Mouse (Mus musculus) heart, embryonic 10.5 days (tissue): ENCODE measurements at regions not wholly inside any gene's neighbourhood (a gene's known extent, or its start where the extent isn't known, plus 50 kb on each side); places are given as distances from the start of the nearest gene placed in this dataset.
"Not testable (repeated sequence)": the region's sequence is repeated elsewhere in the genome, so short reads cannot be mapped to it uniquely, and the experiment has no call there.

Experiments
- DNase-seq: peaks from one replicate; pipeline ENCODE4 v3.0.0-alpha.2; 2017; ENCODE audit warnings: low spot score
- H3K27ac ChIP-seq: fragments of 300-500 bp; sonication (generic); 2 replicates; pipeline ENCODE4 v1.5.1; 2016; ENCODE audit warnings: mild to moderate bottlenecking
- H3K27me3 ChIP-seq: fragments of 300-500 bp; sonication (generic); 2 replicates; pipeline ENCODE4 v1.6.1; 2016; ENCODE audit warnings: mild to moderate bottlenecking; ENCODE audit not compliant: poor library complexity, insufficient read depth, severe bottlenecking
- H3K36me3 ChIP-seq: fragments of 300-500 bp; sonication (generic); 2 replicates; pipeline ENCODE4 v1.6.1; 2016; ENCODE audit warnings: mild to moderate bottlenecking, moderate library complexity
- H3K4me1 ChIP-seq: fragments of 300-500 bp; sonication (generic); 2 replicates; pipeline ENCODE4 v1.6.1; 2016; ENCODE audit warnings: mild to moderate bottlenecking
- H3K4me3 ChIP-seq: fragments of 300-500 bp; sonication (generic); 2 replicates; pipeline ENCODE4 v1.5.1; 2016; ENCODE audit warnings: mild to moderate bottlenecking, moderate library complexity
- H3K9me3 ChIP-seq: fragments of 300-500 bp; sonication (generic); 2 replicates; pipeline ENCODE4 v1.6.1; 2016; ENCODE audit warnings: mild to moderate bottlenecking, moderate library complexity
- WGBS: fragments of 180-500 bp; shearing (Covaris S2); methylation state at CpG from one replicate; pipeline ENCODE4 v1.1.7; 2016; 5-methylcytosine and 5-hydroxymethylcytosine counted together

DNA sequence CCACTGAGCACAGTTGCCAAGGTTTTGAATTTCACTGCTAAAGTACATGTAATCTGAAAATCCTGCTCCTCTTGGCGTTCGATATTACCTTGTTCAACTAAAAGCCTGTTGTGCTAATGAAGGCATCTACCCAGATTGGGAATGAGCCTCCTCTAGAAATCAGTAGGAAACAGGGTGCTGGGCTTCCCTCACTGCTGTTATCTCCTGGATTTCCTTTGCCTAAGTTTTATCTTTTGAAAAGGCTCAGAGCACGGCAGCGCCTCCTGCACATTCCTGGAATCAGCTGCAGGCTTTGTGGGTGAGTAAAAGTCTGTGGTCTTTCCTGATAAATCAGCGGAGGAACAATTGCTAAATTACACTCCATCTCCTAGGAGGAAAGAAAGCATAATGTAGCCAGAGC, 469.9 kb upstream of the 2610301B20Rik start:
- Histone ChIP-seq H3K27ac (0 out of 2 replicates have a peak overlapping the region, but pooled peaks have one; percentile 42), H3K36me3 (no peaks in the 10 kb centered on the region), H3K4me3 (no peak overlapping the region), H3K27me3 (no peaks in the 10 kb centered on the region), H3K9me3 (no peaks in the 10 kb centered on the region), H3K4me1 (peaks cover 10% of the 10 kb centered on the region; the same call in 1 of the 2 replicates)
- 21% methylated on average over 5 of the region's 5 CpGs for WGBS
- DNase-seq: no peak

- H3K27me3 ChIP-seq: no peaks in the 10 kb centered on the region
- H3K9me3 ChIP-seq: no peaks in the 10 kb centered on the region
- H3K27ac ChIP-seq: no peak overlapping the region
- WGBS: 66% methylated on average over 2 of the region's 2 CpGs
- no peaks in the 10 kb centered on the region for H3K36me3 ChIP-seq
- H3K4me1 ChIP-seq: peaks cover 10% of the 10 kb centered on the region; the same call in 1 of the 2 replicates
- no peak for DNase-seq
- H3K4me3 ChIP-seq: no peak overlapping the region
Measured at GRCm38 (mm10) chr4:10405102-10405501, 469.2 kb upstream of the 2610301B20Rik start.

GRCm38 (mm10) chr4:10414274-10414673, 460.0 kb upstream of the 2610301B20Rik start:
- Histone ChIP-seq H3K27ac (no peak overlapping the region), H3K27me3 (no peaks in the 10 kb centered on the region), H3K9me3 (no peaks in the 10 kb centered on the region), H3K36me3 (no peaks in the 10 kb centered on the region), H3K4me1 (no peaks in the 10 kb centered on the region), H3K4me3 (no peak overlapping the region)
- no peak for DNase-seq

DNA sequence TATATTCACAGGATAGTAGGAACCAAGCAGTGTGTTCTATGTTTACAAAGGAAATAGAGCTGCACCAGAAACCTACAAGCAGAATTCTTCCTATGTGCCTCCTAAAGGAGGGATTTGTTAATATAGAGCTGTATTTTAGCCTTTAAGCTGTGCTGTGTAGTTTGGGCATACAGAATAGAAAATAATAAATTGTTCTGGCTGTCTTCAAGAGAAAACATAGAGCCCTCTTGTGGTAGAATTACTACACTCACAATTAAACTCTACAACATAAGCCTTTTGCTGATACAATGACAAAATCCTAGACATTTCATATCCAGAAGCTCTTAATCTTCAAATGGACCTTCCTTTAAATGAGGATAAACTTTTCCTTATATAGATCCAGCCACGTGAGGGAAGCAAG, 452.9 kb upstream of the 2610301B20Rik start:
- WGBS: 53% methylated on average over 1 of the region's 1 CpGs
- H3K27ac ChIP-seq: no peak overlapping the region
- no peaks in the 10 kb centered on the region for H3K4me1 ChIP-seq
- no peak overlapping the region for H3K4me3 ChIP-seq
- no peak for DNase-seq
- no peaks in the 10 kb centered on the region for H3K27me3 ChIP-seq
- H3K36me3 ChIP-seq: no peaks in the 10 kb centered on the region
- H3K9me3 ChIP-seq: no peaks in the 10 kb centered on the region

- no peak overlapping the region for H3K27ac ChIP-seq
- no peaks in the 10 kb centered on the region for H3K36me3 ChIP-seq
- no peaks in the 10 kb centered on the region for H3K4me1 ChIP-seq
- no peaks in the 10 kb centered on the region for H3K27me3 ChIP-seq
- no peak overlapping the region for H3K4me3 ChIP-seq
- H3K9me3 ChIP-seq: no peaks in the 10 kb centered on the region
- WGBS: 86% methylated on average over 4 of the region's 4 CpGs
- no peak for DNase-seq
Measured at GRCm38 (mm10) chr4:10434438-10434837, 439.9 kb upstream of the 2610301B20Rik start.

DNA sequence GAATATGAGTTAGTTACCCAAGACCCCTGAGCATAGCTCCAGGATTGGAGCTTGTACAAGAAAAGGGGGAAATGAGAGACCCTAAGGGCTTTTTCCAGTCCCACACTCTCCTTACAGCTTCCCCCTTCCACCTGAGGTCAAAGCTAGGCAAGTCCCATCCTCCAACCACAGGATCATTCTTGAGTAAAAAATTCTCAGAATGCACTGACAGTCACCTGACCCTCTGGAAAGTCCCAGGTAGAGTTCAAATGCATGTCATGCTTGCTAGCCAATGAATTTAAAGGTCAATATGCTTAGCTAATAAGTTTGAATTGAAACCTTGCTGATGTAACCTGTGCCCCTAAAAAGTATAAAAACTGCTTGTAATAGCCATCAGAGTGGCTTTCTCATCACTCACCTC, 434.4 kb upstream of the 2610301B20Rik start:
- not testable (repeated sequence) for H3K4me3 ChIP-seq, H3K4me1 ChIP-seq, H3K27me3 ChIP-seq, H3K9me3 ChIP-seq, DNase-seq, H3K27ac ChIP-seq, H3K36me3 ChIP-seq

DNA sequence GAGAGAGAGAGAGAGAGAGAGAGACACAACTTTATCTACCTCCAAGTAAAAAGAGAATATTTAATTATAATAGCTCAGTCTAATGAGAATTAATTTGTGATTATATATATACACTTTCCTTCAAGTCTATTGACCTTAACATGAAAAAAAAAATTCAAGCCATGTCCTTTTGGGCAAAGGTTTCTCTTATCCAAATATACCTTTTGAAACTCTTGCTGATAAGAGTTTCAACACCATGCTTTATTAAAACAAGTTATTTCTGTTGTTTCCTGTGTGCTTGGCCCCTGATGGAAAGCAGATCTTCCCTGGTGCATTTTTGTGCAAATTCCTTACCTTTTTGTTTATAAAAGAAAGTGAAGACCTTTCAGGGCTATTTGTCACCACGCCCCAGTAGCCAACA, 414.7 kb upstream of the 2610301B20Rik start:
- H3K36me3 ChIP-seq: no peaks in the 10 kb centered on the region
- H3K27me3 ChIP-seq: no peaks in the 10 kb centered on the region
- no peaks in the 10 kb centered on the region for H3K9me3 ChIP-seq
- H3K4me3 ChIP-seq: no peak overlapping the region
- no peak for DNase-seq
- WGBS: 32% methylated on average over 1 of the region's 1 CpGs
- no peaks in the 10 kb centered on the region for H3K4me1 ChIP-seq
- no peak overlapping the region for H3K27ac ChIP-seq

GRCm38 (mm10) chr4:10480936-10481335, 393.4 kb upstream of the 2610301B20Rik start:
- WGBS: 68% methylated on average over 1 of the region's 1 CpGs
- Histone ChIP-seq H3K9me3 (no peaks in the 10 kb centered on the region), H3K36me3 (no peaks in the 10 kb centered on the region), H3K4me3 (no peak overlapping the region), H3K27ac (no peak overlapping the region), H3K27me3 (no peaks in the 10 kb centered on the region), H3K4me1 (no peaks in the 10 kb centered on the region)
- no peak for DNase-seq

GRCm38 (mm10) chr4:10508163-10508821, 366.0 kb upstream of the 2610301B20Rik start:
- no peak overlapping the region for H3K4me3 ChIP-seq
- no peaks in the 10 kb centered on the region for H3K9me3 ChIP-seq
- H3K27me3 ChIP-seq: no peaks in the 10 kb centered on the region
- no peaks in the 10 kb centered on the region for H3K4me1 ChIP-seq
- no peak for DNase-seq
- H3K27ac ChIP-seq: no peak overlapping the region
- H3K36me3 ChIP-seq: no peaks in the 10 kb centered on the region
- WGBS: 67% methylated on average over 6 of the region's 6 CpGs

DNA sequence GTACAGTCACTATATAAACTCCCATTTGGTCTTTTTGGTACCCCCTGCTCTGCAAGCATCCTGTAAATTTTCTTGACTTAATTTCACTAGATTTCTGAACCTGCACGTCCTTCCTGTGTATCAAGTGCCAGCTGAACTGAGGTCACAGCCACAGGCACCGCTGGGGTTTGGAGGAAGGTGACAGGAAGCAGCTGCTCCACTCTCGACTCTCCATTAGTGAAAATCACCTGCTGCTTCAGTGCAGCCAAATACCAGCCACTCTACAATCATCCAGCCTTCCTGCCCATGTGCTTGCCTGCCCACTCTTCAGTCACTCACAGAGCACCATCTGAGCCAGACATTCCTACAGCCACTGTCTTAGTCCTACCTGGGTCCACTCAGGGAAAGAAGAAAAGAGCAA, 364.3 kb upstream of the 2610301B20Rik start:
- H3K4me3 ChIP-seq: no peak overlapping the region
- no peaks in the 10 kb centered on the region for H3K4me1 ChIP-seq
- no peaks in the 10 kb centered on the region for H3K9me3 ChIP-seq
- DNase-seq: no peak
- WGBS: 55% methylated on average over 3 of the region's 3 CpGs
- H3K36me3 ChIP-seq: no peaks in the 10 kb centered on the region
- no peaks in the 10 kb centered on the region for H3K27me3 ChIP-seq
- H3K27ac ChIP-seq: no peak overlapping the region

GRCm38 (mm10) chr4:10550711-10551305, 323.5 kb upstream of the 2610301B20Rik start:
- 36% methylated on average over 2 of the region's 2 CpGs for WGBS
- no peak for DNase-seq

GRCm38 (mm10) chr4:10553724-10554123, 320.6 kb upstream of the 2610301B20Rik start:
- no peak for DNase-seq
- Histone ChIP-seq H3K27me3 (no peaks in the 10 kb centered on the region), H3K36me3 (no peaks in the 10 kb centered on the region), H3K4me1 (no peaks in the 10 kb centered on the region), H3K4me3 (no peak overlapping the region), H3K27ac (no peak overlapping the region), H3K9me3 (no peaks in the 10 kb centered on the region)
- 65% methylated on average over 5 of the region's 5 CpGs for WGBS

More at GRCm38 (mm10) chr4:10550711-10551305, 323.5 kb upstream of the 2610301B20Rik start:
- no peaks in the 10 kb centered on the region for H3K9me3 ChIP-seq
- H3K36me3 ChIP-seq: no peaks in the 10 kb centered on the region
- H3K27me3 ChIP-seq: no peaks in the 10 kb centered on the region
- no peaks in the 10 kb centered on the region for H3K4me1 ChIP-seq
- no peak overlapping the region for H3K27ac ChIP-seq
- no peak overlapping the region for H3K4me3 ChIP-seq

- DNase-seq: no peak
- no peaks in the 10 kb centered on the region for H3K9me3 ChIP-seq
- H3K4me3 ChIP-seq: no peak overlapping the region
- WGBS: 80% methylated on average over 3 of the region's 3 CpGs
- H3K27ac ChIP-seq: no peak overlapping the region
- H3K4me1 ChIP-seq: no peaks in the 10 kb centered on the region
- no peaks in the 10 kb centered on the region for H3K36me3 ChIP-seq
- no peaks in the 10 kb centered on the region for H3K27me3 ChIP-seq
Measured at GRCm38 (mm10) chr4:10560078-10560477, 314.2 kb upstream of the 2610301B20Rik start.

DNA sequence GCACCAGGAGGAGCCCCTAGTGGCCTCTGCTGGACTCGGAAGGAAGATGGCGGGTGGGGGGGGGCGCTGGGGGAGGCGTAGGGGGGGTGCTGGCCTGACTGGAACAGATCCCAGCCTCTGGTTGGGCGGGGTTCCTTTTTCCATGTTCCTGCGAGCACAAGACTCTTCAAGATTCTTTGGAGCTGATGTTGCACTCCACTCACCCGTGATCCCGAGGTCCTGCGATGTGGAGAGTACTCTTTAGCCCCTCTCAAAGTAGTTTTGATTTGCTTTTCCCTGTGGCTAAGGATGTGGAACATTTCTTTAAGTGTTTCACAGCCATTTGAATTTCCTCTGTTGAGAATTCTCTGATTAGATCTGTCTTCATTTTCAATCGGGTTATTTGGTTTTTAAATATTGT, 269.8 kb upstream of the 2610301B20Rik start:
- Histone ChIP-seq H3K9me3 (no peaks in the 10 kb centered on the region), H3K4me1 (no peaks in the 10 kb centered on the region), H3K27me3 (no peaks in the 10 kb centered on the region), H3K27ac (no peak overlapping the region), H3K36me3 (no peaks in the 10 kb centered on the region), H3K4me3 (no peak overlapping the region)
- 81% methylated on average over 10 of the region's 10 CpGs for WGBS
- DNase-seq: no peak
